Mouse (Mus musculus): ENCODE data around the gene Mark2. TPM values are rescaled to one million over a fixed set of nuclear protein-coding genes. Genes with fewer than 3 reads are reported as not detected.

The Mark2 gene
- polyA plus RNA-seq, 1 experiment: 239 TPM

DNA sequence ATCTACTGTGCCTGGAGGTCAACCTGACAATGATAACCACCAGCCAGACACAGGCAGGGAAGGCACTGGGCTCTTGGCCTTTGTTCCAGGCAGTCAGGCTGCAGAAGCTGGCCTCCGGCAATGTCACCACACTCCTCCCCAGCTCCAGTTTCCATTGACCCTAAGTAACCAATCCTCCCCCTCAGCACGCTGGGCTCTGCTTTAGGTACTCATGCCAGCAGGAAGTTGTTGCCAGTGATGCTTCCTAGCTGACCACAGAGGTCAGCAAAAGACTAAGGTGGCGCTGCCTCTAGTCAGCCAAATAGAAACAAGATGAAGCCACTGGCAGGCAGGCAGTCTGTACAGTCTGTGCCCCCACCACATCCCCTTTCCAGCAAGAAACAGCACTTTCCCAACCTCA, 34.7 kb downstream of the Mark2 start:
- TF ChIP-seq GATA1 (IDR thresholded peaks at IDR 0.05; ENCODE audit: low read length): no peak

DNA sequence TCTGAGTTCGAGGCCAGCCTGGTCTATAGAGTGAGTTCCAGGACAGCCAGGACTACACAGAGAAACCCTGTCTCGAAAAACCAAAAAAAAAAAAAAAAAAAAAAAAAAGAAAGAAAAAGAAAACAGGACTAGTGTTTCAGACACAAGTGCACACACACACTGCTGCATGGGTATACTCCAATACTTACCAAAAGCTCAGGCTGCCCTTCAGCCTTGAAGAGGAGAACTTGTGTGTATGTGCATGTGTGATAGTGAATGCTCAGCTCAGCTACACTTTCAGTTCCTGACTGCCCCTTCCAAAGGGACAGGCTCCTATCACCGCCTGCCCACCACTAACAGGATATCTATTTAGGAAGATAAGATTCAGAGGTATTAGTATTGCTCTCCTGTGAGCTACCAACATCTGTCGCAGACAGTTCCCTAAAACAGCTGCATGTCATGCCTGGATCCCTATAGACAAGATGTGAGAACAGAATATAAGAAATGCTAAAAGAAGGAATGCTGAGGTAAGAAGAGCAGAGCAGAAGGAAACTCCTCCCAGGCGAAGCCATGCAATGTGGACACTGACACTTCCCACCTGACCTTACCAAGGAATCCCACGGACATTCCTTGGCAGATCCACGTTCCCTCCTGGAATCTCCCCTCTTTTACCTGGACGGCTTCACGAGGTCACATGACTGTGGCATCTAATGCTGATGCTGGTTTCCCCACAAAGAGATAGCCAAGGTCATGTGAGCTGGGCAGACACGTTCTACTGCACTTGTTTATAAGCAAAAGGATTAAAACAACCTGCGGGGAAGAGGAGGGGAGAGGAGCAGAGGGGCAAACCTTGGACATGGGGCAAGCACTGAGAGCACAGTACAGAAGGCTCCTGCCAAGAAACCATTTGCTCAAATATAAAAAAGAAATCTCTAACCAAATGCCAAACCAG, 36.0 kb downstream of the Mark2 start:
- peak; percentile 75 for TF ChIP-seq GATA1 (IDR thresholded peaks at IDR 0.05; ENCODE audit: low read length)

DNA sequence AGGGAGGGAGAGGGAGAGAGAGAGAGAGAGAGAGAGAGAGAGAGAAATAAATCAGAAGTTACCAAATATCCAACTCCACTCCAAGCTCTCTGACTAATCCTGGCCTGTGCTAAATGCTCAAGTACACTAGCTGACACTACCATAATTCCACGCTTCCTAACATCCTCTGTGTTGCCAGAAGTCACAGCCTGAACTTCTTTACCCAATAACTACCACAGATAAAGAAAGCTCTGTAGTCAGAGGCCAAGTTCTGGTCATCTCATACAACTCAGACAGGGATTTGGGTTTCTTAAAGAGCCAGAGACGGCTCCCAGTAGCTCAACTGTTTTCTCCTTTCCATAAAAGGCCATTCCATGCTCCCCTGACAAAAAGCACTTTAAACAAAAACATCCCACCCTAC, 36.9 kb downstream of the Mark2 start:
- TF ChIP-seq GATA1 (IDR thresholded peaks at IDR 0.05; ENCODE audit: low read length): no peak

DNA sequence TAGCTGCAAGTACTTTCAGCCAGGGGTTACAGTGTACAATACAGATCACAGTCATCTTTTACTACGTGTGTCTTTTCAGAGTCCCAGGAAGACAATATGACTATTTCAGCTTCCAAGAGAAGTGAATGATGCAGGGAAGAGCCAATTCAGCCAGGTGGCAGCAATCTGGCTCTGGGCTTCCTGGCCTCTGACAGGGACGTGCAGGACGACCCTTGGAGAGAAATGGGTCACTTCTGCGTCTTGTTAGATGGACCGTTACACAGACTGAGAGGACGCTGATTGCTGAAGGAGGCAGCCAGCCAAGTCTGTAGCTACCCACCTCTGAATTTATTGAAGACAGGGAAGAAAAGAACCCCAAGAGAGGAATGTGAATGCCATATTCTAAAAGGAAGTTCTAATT, 37.9 kb downstream of the Mark2 start:
- TF ChIP-seq GATA1 (IDR thresholded peaks at IDR 0.05; ENCODE audit: low read length): no peak

DNA sequence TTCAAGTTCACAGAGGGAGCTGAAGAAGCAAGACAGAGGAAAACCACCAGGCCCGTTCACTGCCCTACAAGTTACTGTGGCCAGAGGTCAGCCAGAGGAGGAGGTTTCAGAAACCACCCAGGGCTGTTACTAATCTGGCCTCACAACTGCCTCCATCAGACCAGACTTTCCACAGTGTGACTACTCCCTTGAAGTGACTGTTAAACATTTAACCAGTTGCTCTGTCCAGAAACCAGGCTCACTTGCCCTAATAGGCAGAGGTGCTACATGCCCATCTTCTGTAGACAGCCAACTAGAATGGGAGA, 39.2 kb downstream of the Mark2 start:
- TF ChIP-seq GATA1 (IDR thresholded peaks at IDR 0.05; ENCODE audit: low read length): no peak

DNA sequence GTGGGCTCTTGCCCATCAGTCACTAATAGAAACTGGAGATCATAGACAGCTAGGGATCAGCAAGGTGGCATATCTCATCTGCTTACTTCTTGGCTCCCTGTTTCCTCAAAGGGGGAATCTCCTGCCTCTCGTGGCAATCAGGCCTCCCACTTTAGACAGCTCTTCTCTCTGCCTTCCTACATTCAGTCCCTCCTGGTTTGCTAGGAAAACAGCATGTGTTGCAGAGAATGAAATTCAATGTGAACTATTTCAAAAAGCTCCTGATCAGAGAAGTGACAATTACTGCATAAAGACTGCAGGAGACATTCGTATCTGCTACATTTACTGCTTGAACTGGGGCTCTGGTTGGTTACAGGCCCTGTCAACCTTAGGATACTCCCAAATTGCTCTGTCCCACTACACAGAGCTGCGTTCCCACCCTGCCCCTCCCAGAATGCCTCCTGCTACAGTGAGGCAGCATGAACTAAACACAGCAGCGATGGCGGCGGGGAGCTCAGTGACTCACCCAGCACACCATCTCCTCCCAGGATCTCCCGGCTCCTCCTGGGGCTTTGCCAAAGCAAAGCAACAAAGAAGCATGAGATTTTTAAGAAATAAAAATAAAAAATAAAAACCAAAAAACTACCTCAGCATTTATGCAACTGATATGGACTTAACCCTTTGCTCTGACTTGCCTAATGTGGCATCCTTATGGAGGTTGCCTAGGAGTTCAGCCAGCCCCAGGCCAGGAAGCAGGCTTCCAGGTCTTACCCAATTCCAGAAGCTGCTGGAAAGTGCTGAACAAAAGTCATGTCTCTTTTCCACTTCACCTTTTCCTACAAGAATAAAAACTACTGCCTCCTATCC, 39.8 kb downstream of the Mark2 start:
- no peak for TF ChIP-seq GATA1 (IDR thresholded peaks at IDR 0.05; ENCODE audit: low read length)

DNA sequence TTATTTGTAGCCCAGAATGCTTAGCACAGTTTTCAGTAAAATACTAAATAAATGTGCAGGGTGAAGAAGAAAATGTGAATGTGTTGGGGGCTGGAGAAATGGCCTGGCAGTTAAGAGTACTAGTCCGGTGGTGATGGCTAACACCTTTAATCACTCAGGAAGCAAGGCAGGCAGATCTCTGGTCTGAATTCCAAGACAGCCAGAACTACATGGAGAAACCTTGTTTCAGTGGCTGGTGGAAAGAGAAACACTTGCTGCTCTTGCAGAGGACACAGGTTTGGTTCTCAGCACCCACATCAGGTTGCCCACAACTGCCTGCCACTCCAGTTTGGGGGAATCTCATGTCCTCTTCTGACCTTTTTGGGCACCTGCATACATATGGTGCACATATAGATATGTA, 41.6 kb downstream of the Mark2 start:
- no peak for TF ChIP-seq GATA1 (IDR thresholded peaks at IDR 0.05; ENCODE audit: low read length)

DNA sequence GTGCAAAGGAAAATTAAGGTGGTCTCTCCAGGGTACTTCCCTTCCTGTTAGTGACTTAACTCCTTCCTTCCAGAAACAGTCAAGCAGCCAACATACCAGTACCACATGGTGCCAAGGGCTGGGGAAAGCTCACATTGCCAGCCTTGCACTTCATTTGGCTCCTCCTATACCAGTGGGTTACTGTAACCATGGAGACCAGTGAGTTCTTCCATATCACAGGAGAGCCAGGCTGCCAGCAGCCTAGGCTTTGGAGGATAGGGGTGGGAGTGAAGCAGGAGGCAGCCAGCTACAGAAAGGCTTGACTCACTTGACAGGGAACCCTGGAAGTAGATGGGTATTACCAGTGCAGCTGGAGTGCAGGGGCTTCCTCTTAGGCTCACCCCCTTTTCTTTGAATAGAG, 42.6 kb downstream of the Mark2 start:
- no peak for TF ChIP-seq GATA1 (IDR thresholded peaks at IDR 0.05; ENCODE audit: low read length)

DNA sequence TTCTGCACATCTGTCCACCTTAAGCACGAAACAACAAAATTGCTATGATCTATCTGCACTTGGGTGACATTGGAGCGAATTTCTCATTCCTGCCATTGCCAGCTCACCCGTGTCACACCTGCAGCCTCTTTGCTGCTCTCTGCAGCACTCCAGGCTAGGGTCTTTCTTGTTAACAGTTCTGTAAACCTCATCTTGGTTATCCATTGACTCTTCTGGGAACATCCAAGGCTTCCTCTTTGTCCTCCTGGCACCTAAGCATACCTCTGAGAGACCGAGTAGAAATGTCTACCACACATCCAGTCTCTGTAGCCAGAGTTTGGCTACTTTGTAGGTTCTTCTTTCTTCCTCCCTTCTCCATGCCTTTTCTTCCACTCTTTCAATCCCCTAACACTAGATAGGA, 45.7 kb downstream of the Mark2 start:
- no peak for TF ChIP-seq GATA1 (IDR thresholded peaks at IDR 0.05; ENCODE audit: low read length)

DNA sequence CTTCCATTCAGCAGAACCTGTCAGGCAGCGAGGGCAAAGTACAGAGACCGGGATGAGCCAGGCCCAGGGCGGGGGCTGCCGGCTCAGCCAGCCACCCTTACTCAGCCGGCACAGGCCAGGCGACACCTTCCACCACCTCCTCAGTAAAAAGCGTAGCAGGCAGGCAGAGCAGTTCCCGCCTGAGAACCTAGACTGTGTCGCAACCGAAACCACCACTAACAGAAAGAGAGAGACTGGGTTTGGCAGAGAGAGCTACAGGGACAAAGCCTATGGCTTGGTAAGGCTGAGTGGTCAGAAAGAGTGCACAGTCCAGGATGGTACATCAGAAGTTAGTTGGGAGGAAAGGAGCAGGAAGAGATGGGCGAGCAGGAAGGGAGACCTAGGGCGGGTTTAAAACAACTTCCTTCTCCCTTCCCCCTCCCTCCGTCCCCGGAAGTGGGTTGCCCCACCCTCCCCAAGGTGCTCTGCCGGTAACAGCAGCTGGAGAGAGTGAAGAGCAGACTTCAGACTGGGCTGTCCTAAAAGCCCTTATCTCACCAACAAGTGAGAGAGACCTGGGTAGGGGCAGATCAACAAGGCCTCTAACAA, 46.5 kb downstream of the Mark2 start:
- TF ChIP-seq GATA1 (IDR thresholded peaks at IDR 0.05; ENCODE audit: low read length): no peak

DNA sequence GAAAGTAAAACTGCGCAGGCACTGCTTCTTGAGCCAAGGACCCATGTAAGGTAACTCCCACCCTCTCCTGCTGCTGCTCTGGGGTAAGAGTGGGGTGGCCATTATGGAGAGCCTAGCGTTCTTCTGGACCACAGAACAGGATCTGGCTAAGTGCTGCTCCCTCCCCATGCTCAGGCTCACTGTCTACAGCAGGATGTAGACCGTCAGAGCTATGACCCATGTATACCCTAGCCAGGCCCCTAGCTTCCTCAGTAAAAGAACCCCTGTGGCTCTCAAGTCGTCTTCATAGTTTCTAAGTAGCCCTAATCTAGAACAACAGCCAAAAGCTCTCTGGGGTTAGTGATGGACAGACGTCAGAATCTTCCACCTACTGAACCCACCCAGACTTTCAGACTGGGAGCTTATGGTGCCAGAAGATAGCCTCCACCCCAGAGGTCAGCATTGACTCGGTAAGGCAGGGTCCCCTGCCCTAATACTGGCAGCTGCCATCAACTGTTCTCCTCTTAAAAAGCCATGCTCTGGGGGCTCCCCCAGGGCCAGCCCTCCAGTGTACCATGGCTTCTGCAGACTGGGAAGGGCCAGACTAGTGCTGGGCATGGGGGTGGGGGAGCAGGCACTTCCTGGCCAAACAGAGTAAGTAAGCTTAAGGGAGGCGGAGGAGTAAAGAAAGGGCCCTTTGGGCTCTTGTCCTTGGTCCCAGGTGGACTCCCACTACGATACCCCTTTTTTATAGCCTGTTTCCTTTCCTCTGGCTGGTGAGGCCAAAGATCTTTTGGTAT, 47.4 kb downstream of the Mark2 start:
- no peak for TF ChIP-seq GATA1 (IDR thresholded peaks at IDR 0.05; ENCODE audit: low read length)

DNA sequence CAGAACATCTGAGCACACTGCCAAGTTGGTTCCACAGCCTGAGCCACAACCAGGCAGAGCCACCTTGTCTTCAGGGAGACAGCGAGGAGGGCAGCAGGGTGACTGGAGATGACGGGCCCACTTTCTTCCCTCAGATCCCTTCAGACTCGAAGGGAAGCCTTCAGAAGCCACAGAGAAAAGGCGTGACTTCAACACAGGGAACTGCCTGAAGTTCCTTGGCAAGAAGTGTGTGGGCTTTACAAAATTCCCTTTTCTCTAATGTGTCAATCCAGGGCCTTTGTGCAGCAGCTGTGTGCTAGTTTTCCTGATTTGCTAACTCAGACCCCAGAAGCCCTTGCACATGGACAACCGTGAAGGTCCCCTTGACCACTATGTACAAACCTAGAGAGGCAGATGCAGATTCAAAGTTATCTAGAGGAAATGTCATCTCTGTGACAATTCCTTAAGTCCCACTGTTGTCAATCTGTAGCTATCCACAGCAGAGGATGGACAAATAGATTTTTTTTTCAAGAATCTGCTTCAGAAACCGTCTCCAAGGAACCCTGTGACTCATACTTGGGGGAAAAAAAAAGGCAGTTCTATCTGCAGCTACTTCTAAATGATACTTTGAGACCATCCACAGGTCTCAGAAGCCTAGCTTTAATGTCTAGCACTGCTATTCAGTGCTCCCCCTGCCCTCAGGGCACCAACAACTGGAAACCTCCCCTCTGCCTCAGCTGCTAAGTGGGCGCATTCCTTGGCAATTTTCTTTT, 49.5 kb downstream of the Mark2 start:
- no peak for TF ChIP-seq GATA1 (IDR thresholded peaks at IDR 0.05; ENCODE audit: low read length)

DNA sequence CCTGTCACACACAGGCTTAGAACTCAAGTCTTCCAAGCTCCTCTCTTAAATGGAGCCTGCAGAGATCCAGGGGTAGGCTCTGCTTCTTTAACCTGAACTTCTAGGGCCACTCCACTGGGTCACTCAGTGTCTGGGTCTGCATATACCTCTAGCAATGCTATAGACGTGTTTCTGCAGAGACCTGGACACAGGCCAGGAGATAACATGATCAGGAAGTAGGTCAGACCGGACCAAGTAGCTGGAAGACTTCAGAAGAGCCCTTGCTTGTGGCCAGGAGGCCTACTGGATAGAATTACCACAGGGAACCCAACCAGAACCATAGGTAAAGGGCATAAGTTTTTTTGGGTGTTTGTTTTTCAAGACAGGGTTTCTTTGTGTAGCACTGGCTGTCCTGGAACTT, 51.9 kb downstream of the Mark2 start:
- TF ChIP-seq GATA1 (IDR thresholded peaks at IDR 0.05; ENCODE audit: low read length): no peak

DNA sequence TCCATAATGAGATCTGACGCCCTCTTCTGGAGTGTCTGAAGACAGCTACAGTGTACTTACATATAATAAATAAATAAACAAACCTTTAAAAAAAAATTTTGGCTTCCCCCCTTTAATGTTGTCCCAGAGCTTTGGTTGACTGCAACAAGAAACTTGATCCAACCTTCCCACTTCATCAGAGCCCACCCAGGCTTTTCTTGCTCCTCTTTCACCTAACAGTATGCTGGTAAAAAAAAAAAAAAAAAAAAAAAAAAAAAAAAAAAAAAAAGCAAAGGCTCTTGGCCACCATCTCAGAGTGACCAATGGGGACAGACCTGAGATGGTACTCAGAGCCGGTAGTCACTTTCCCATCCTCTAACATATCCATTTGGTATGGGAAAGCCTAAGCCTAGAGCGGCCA, 53.4 kb downstream of the Mark2 start:
- TF ChIP-seq GATA1 (IDR thresholded peaks at IDR 0.05; ENCODE audit: low read length): no peak
